Mouse (Mus musculus) layer of hippocampus, adult 2 months (tissue): ENCODE data around the gene Tmem37. TPM values are rescaled to one million over a fixed set of nuclear protein-coding genes. Genes with fewer than 3 reads are reported as not detected.

ENCODE experiments used
- DNase-seq, 2 experiments: peaks; one replicate each; pipeline ENCODE4 v3.0.0; 2022; ENCODE audit warnings: low spot score in 2 of 2
- H3K27ac ChIP-seq: fragments of 200-600 bp; 2 replicates; pipeline ENCODE4 v1.8.1; 2022
- H3K4me3 ChIP-seq: fragments of 200-600 bp; 2 replicates; pipeline ENCODE4 v1.8.1; 2022; ENCODE audit warnings: mild to moderate bottlenecking
- CTCF ChIP-seq: fragments of 200-600 bp; conservative IDR thresholded peaks from 2 replicates; pipeline ENCODE4 v1.8.1; 2022; ENCODE audit warnings: antibody characterized with exemption, mild to moderate bottlenecking, moderate library complexity
- total RNA-seq, 2 experiments: library from RNA; stranded (reverse); gene quantifications; 2 replicates each; pipeline ENCODE4 v1.2.3; 2021

The Tmem37 gene
- total RNA-seq, 2 experiments from 2014 or later: 1.1 to 1.4 TPM

GRCm38 (mm10) chr1:120064036-120064682 lies 9.7 kb downstream of the Tmem37 start:
- no peak for TF ChIP-seq CTCF
- H3K27ac ChIP-seq: no peak overlapping the region
- no peak overlapping the region for H3K4me3 ChIP-seq
- DNase-seq: no peak

GRCm38 (mm10) chr1:120062231-120062630 lies 11.6 kb downstream of the Tmem37 start:
- no peak for DNase-seq
- no peak overlapping the region for H3K27ac ChIP-seq
- no peak for TF ChIP-seq CTCF
- no peak overlapping the region for H3K4me3 ChIP-seq

GRCm38 (mm10) chr1:120060687-120061086 lies 13.2 kb downstream of the Tmem37 start:
- DNase-seq: no peak
- H3K27ac ChIP-seq: no peak overlapping the region
- H3K4me3 ChIP-seq: no peak overlapping the region
- TF ChIP-seq CTCF: no peak

- TF ChIP-seq CTCF: no peak
- no peak overlapping the region for H3K27ac ChIP-seq
- H3K4me3 ChIP-seq: no peak overlapping the region
- no peak for DNase-seq
Observed at GRCm38 (mm10) chr1:120057674-120058430, 16.0 kb downstream of the Tmem37 start.

GRCm38 (mm10) chr1:120057044-120057443 lies 16.8 kb downstream of the Tmem37 start:
- no peak for TF ChIP-seq CTCF

GRCm38 (mm10) chr1:120056236-120056635 lies 17.6 kb downstream of the Tmem37 start:
- Histone ChIP-seq H3K27ac (no peak overlapping the region), H3K4me3 (no peak overlapping the region)
- no peak for TF ChIP-seq CTCF
- no peak for DNase-seq

More at GRCm38 (mm10) chr1:120057044-120057443, 16.8 kb downstream of the Tmem37 start:
- no peak for DNase-seq
- H3K4me3 ChIP-seq: no peak overlapping the region
- H3K27ac ChIP-seq: no peak overlapping the region

- no peak overlapping the region for H3K27ac ChIP-seq
- H3K4me3 ChIP-seq: no peak overlapping the region
- TF ChIP-seq CTCF: no peak
- DNase-seq: no peak
Observed at GRCm38 (mm10) chr1:120055475-120055874, 18.4 kb downstream of the Tmem37 start.

- no peak for DNase-seq
- TF ChIP-seq CTCF: no peak
- no peak overlapping the region for H3K27ac ChIP-seq
- H3K4me3 ChIP-seq: no peak overlapping the region
Observed at GRCm38 (mm10) chr1:120054997-120055396, 18.9 kb downstream of the Tmem37 start.

- no peak for TF ChIP-seq CTCF
- no peak overlapping the region for H3K4me3 ChIP-seq
- no peak overlapping the region for H3K27ac ChIP-seq
- DNase-seq: no peak
Observed at GRCm38 (mm10) chr1:120051070-120051469, 22.8 kb downstream of the Tmem37 start.

GRCm38 (mm10) chr1:120047325-120047724 lies 26.5 kb downstream of the Tmem37 start:
- Histone ChIP-seq H3K27ac (no peak overlapping the region), H3K4me3 (no peak overlapping the region)
- DNase-seq: no peak
- TF ChIP-seq CTCF: no peak

- no peak for DNase-seq
- Histone ChIP-seq H3K4me3 (no peak overlapping the region), H3K27ac (no peak overlapping the region)
- TF ChIP-seq CTCF: no peak
Observed at GRCm38 (mm10) chr1:120044584-120044983, 29.3 kb downstream of the Tmem37 start.

GRCm38 (mm10) chr1:120042421-120042820 lies 31.5 kb downstream of the Tmem37 start:
- TF ChIP-seq CTCF: no peak
- Histone ChIP-seq H3K27ac (no peak overlapping the region), H3K4me3 (no peak overlapping the region)
- no peak for DNase-seq

GRCm38 (mm10) chr1:120038594-120038993 lies 35.3 kb downstream of the Tmem37 start:
- TF ChIP-seq CTCF: no peak
- no peak overlapping the region for H3K27ac ChIP-seq
- H3K4me3 ChIP-seq: no peak overlapping the region
- no peak for DNase-seq
